Mouse (Mus musculus) heart, embryonic 12.5 days (tissue): ENCODE results near the gene Tbc1d7. TPM values are rescaled to one million over a fixed set of nuclear protein-coding genes. Genes with fewer than 3 reads are reported as not detected.

ENCODE experiments used
- ATAC-seq: fragments of 200-750 bp; cut with Nextera tagmentation; 2 replicates; pipeline ENCODE4 v1.8.0; 2017; ENCODE audit warnings: moderate TSS enrichment, moderate library complexity; ENCODE audit not compliant: insufficient number of reproducible peaks, low FRiP score
- H3K27ac ChIP-seq: fragments of 300-500 bp; sonication (generic); 2 replicates; pipeline ENCODE4 v1.5.1; 2016; ENCODE audit warnings: mild to moderate bottlenecking, moderate library complexity; ENCODE audit not compliant: poor library complexity, severe bottlenecking
- H3K27me3 ChIP-seq: fragments of 300-500 bp; sonication (generic); replicated peaks from 2 replicates; pipeline ENCODE4 v1.6.1; 2016; ENCODE audit warnings: mild to moderate bottlenecking, moderate library complexity
- H3K36me3 ChIP-seq: fragments of 300-500 bp; sonication (generic); 2 replicates; pipeline ENCODE4 v1.6.1; 2016; ENCODE audit warnings: mild to moderate bottlenecking, moderate library complexity
- H3K4me1 ChIP-seq: fragments of 300-500 bp; sonication (generic); replicated peaks from 2 replicates; pipeline ENCODE4 v1.6.1; 2016; ENCODE audit warnings: mild to moderate bottlenecking
- H3K4me2 ChIP-seq: fragments of 300-500 bp; sonication (generic); 2 replicates; pipeline ENCODE4 v1.6.1; 2016; ENCODE audit warnings: mild to moderate bottlenecking, moderate library complexity
- H3K4me3 ChIP-seq: fragments of 300-500 bp; sonication (generic); 2 replicates; pipeline ENCODE4 v1.5.1; 2016; ENCODE audit warnings: mild to moderate bottlenecking
- H3K9ac ChIP-seq: fragments of 300-500 bp; sonication (generic); 2 replicates; pipeline ENCODE4 v1.6.1; 2016; ENCODE audit warnings: mild to moderate bottlenecking, moderate library complexity
- H3K9me3 ChIP-seq: fragments of 300-500 bp; sonication (generic); replicated peaks from 2 replicates; pipeline ENCODE4 v1.6.1; 2016; ENCODE audit warnings: mild to moderate bottlenecking, moderate library complexity
- WGBS: fragments of 180-500 bp; shearing (Covaris S2); methylation state at CpG from one replicate; pipeline ENCODE4 v1.1.7; 2016; 5-methylcytosine and 5-hydroxymethylcytosine counted together
- polyA plus RNA-seq: library from polyadenylated mRNA; unstranded; fragments of >200 nt; fragmentation: Nextera tagmentation; extraction: Ambion mirVana; gene quantifications from 2 replicates; pipeline ENCODE4 v1.2.1, GENCODE M21; 2016

Gene Tbc1d7
- polyA plus RNA-seq, 1 experiment from 2014 or later, result 52.3 TPM

GRCm38 (mm10) chr13:43133400-43133799 is 37.9 kb downstream of the Tbc1d7 start:
- 24% methylated on average over 7 of the region's 7 CpGs for WGBS
- peaks cover 45% of the 10 kb centered on the region for H3K4me1 ChIP-seq
- no peaks in the 10 kb centered on the region for H3K36me3 ChIP-seq
- no peaks in the 10 kb centered on the region for H3K27me3 ChIP-seq
- H3K27ac ChIP-seq, result peak overlapping the region; percentile 93
- H3K4me2 ChIP-seq, result no peak overlapping the region
- peak; percentile 20; the same call in 1 of the 2 replicates for ATAC-seq
- H3K9me3 ChIP-seq, result no peaks in the 10 kb centered on the region
- no peak overlapping the region for H3K9ac ChIP-seq
- no peak overlapping the region for H3K4me3 ChIP-seq

DNA sequence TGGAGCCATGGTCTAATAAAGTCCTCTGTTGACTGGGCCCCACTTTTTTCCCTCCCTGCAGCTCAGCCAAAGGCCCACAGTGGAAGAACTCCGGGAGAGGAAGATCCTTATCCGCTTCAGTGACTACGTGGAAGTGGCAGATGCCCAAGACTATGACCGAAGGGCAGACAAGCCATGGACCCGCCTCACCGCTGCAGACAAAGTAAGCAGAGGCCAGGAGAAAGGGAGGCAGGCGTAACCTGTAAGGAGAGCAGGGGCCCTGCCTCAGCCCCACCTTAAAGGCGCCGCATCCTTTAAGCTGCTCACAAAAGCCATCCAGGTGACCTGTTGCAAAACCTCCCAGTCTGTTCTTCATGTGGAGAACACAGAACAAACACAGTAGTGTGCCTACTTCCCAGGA is 38.4 kb downstream of the Tbc1d7 start:
- Histone ChIP-seq H3K9ac (no peak overlapping the region), H3K9me3 (no peaks in the 10 kb centered on the region), H3K4me3 (no peak overlapping the region), H3K36me3 (no peaks in the 10 kb centered on the region), H3K27me3 (no peaks in the 10 kb centered on the region), H3K27ac (peak overlapping the region; percentile 93), H3K4me1 (peaks cover 45% of the 10 kb centered on the region), H3K4me2 (no peak overlapping the region)
- WGBS, result 65% methylated on average over 9 of the region's 9 CpGs
- no peak for ATAC-seq

DNA sequence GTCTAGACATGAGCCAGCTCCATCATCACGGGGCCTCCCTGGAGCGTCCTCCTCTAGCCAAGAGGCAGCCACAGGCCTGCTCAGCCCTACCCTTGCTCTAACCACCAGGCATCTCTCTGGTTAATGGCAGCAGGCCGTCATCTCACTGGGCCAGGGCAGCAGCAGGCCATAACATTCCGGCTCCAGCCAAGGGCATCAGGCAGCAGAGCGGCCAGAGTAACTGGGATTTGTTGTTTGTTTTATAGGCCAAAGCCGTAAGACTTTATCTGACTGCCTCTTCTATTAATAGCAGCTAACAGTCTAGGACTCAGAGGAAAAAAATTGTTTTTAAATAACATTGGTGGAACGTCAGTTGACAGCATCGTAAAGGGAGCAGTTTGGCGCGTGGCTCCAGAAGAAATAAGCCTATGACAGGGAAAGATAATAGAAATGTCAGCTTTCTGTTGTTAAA is 39.5 kb downstream of the Tbc1d7 start:
- H3K36me3 ChIP-seq, result no peaks in the 10 kb centered on the region
- H3K27me3 ChIP-seq, result no peaks in the 10 kb centered on the region
- 16% methylated on average over 10 of the region's 10 CpGs for WGBS
- no peak overlapping the region; the same call in 1 of the 2 replicates for H3K9ac ChIP-seq
- H3K4me3 ChIP-seq, result no peak overlapping the region
- no peaks in the 10 kb centered on the region for H3K9me3 ChIP-seq
- H3K4me2 ChIP-seq, result no peak overlapping the region
- peaks cover 45% of the 10 kb centered on the region for H3K4me1 ChIP-seq
- ATAC-seq, result no peak
- H3K27ac ChIP-seq, result peak overlapping the region; percentile 93

DNA sequence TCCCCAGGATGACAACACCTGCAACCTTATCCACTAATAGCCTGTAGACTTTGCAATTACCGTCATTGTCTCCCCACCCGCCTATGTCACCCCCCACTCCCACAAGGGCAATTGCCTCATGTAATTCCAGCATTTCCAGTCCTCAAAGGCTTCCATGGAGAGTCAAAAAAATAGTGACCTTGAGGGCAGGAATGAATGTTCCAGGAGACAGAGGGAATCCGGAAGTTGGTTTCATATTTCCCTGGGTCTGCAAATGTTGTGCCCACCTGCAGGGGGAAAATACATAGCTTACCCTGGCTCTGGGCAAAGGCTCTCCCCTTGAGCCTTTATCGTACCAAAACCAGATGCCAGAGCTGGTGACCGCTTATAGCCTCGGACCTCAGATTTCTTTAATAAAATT is 41.1 kb downstream of the Tbc1d7 start:
- Histone ChIP-seq H3K4me2 (no peak overlapping the region), H3K27me3 (no peaks in the 10 kb centered on the region), H3K9ac (no peak overlapping the region), H3K4me3 (no peak overlapping the region), H3K27ac (no peak overlapping the region), H3K9me3 (no peaks in the 10 kb centered on the region), H3K36me3 (no peaks in the 10 kb centered on the region), H3K4me1 (peaks cover 45% of the 10 kb centered on the region)
- WGBS, result 76% methylated on average over 6 of the region's 6 CpGs
- ATAC-seq, result no peak

- no peak overlapping the region for H3K4me3 ChIP-seq
- no peaks in the 10 kb centered on the region for H3K9me3 ChIP-seq
- no peaks in the 10 kb centered on the region for H3K36me3 ChIP-seq
- no peak overlapping the region for H3K4me2 ChIP-seq
- no peak for ATAC-seq
- peaks cover 20% of the 10 kb centered on the region for H3K4me1 ChIP-seq
- H3K27me3 ChIP-seq, result no peaks in the 10 kb centered on the region
- no peak overlapping the region for H3K27ac ChIP-seq
- 41% methylated on average over 4 of the region's 4 CpGs for WGBS
- no peak overlapping the region for H3K9ac ChIP-seq
These were observed 46.6 kb downstream of the Tbc1d7 start for GRCm38 (mm10) chr13:43124683-43125074.

GRCm38 (mm10) chr13:43123895-43124682 is 47.2 kb downstream of the Tbc1d7 start:
- Histone ChIP-seq H3K27ac (no peak overlapping the region), H3K4me2 (no peak overlapping the region)

GRCm38 (mm10) chr13:43122306-43123070 is 48.8 kb downstream of the Tbc1d7 start:
- ATAC-seq, result no peak
- Histone ChIP-seq H3K36me3 (no peaks in the 10 kb centered on the region), H3K9ac (no peak overlapping the region), H3K4me1 (peaks cover 20% of the 10 kb centered on the region), H3K27me3 (no peaks in the 10 kb centered on the region), H3K9me3 (no peaks in the 10 kb centered on the region), H3K4me2 (no peak overlapping the region), H3K27ac (no peak overlapping the region), H3K4me3 (no peak overlapping the region)
- WGBS, result 73% methylated on average over 16 of the region's 16 CpGs

More at GRCm38 (mm10) chr13:43123895-43124682, 47.2 kb downstream of the Tbc1d7 start:
- Histone ChIP-seq H3K9ac (0 out of 2 replicates have a peak overlapping the region, but pooled peaks have one; percentile 35), H3K27me3 (no peaks in the 10 kb centered on the region), H3K4me1 (peaks cover 20% of the 10 kb centered on the region), H3K4me3 (no peak overlapping the region), H3K36me3 (no peaks in the 10 kb centered on the region), H3K9me3 (no peaks in the 10 kb centered on the region)
- ATAC-seq, result no peak
- WGBS, result 49% methylated on average over 17 of the region's 17 CpGs

DNA sequence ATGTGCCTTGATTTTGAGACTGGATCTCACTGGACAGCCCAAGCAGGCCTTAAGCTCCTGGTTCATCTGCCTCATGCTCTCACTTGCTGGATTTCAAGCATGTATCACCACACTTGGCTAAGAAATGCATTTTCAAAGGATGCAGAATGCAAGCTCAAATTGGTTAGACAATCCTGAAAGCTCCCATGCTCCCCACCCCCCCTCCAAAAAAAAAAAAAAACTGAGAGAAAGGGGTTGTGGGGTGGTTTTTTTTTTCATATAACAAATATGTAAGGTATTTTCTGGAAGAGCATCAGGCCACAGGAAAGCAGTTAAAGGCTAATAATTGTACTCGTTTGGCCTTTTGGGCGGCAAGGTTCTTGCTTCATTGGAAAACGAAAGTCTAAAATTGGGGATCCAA is 58.2 kb downstream of the Tbc1d7 start:
- Histone ChIP-seq H3K9ac (no peak overlapping the region), H3K27me3 (no peaks in the 10 kb centered on the region), H3K36me3 (no peaks in the 10 kb centered on the region), H3K4me1 (no peaks in the 10 kb centered on the region; the same call in none of the 2 replicates), H3K4me2 (no peak overlapping the region), H3K9me3 (peaks cover 9% of the 10 kb centered on the region), H3K4me3 (no peak overlapping the region), H3K27ac (no peak overlapping the region)
- no peak for ATAC-seq
- 91% methylated on average over 3 of the region's 3 CpGs for WGBS

DNA sequence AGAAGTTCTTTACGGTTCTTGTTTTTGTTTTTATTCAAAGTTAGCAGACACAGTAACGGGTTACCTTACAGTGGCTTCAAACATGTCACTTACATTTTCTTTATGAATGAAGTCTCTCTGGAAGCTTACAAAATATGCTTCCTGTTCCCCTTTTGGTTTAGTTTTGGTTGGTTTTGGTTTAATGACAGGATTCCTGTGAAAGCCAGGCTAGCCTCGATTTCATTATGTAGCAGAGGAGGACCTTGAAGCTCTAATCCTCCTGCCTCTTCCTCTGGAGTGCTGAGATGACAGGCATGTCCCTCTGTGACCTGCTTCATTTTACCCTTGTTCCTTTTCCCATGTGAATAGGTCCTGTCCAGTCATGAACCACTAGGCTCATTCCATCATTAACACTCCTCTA is 58.6 kb downstream of the Tbc1d7 start:
- WGBS, result 77% methylated on average over 3 of the region's 3 CpGs
- Histone ChIP-seq H3K9ac (no peak overlapping the region), H3K27me3 (no peaks in the 10 kb centered on the region)

DNA sequence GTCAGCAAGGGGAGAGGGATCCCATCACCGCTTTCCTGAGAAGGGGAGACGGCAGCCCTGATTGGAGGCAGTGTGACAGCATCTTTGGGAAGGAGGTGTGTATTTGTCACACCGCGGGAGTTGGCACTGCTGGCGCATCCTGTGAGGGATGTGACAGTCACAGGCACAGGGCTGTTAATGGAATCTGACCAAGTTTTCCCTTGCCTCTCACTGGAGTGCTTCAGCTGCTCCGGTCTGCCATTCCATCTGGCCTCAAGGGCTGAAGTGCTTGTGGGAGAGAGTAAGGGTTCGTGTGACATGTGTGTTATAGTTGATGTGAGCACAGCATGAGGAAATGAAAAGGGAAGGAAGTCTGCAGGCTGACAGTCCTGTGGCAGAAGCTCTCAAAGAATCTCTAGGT is 59.0 kb downstream of the Tbc1d7 start:
- WGBS, result 67% methylated on average over 7 of the region's 7 CpGs
- no peak overlapping the region for H3K27ac ChIP-seq
- H3K4me1 ChIP-seq, result no peaks in the 10 kb centered on the region; the same call in none of the 2 replicates
- no peaks in the 10 kb centered on the region for H3K36me3 ChIP-seq
- peaks cover 9% of the 10 kb centered on the region for H3K9me3 ChIP-seq
- ATAC-seq, result no peak
- H3K9ac ChIP-seq, result no peak overlapping the region
- no peaks in the 10 kb centered on the region for H3K27me3 ChIP-seq
- no peak overlapping the region for H3K4me2 ChIP-seq
- H3K4me3 ChIP-seq, result no peak overlapping the region

More for the DNA sequence above, 58.6 kb downstream of the Tbc1d7 start:
- Histone ChIP-seq H3K9me3 (peaks cover 9% of the 10 kb centered on the region), H3K4me2 (no peak overlapping the region), H3K4me3 (no peak overlapping the region), H3K27ac (no peak overlapping the region), H3K4me1 (no peaks in the 10 kb centered on the region; the same call in none of the 2 replicates), H3K36me3 (no peaks in the 10 kb centered on the region)
- no peak for ATAC-seq

DNA sequence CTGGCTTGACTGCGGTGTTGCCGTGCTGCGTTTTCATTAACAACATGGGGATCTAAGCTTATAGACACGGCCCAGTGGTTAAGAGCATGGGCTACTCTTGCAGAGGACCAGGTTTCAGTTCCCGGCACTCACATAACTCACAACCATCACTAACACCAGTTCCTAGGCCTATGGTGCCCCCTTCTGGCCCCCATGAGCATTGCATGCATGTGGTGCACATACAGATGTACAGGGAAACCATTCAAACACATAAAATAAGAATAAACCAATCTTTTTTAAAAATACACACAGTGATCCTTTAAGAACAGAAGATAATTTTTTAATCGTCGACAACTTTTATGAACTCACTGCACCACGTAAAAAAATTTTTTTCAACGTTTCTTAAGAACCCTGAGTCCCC is 66.8 kb downstream of the Tbc1d7 start:
- H3K4me1 ChIP-seq, result peaks cover 34% of the 10 kb centered on the region
- H3K9ac ChIP-seq, result no peak overlapping the region
- no peaks in the 10 kb centered on the region for H3K36me3 ChIP-seq
- no peaks in the 10 kb centered on the region for H3K27me3 ChIP-seq
- peaks cover 4% of the 10 kb centered on the region for H3K9me3 ChIP-seq
- H3K4me2 ChIP-seq, result no peak overlapping the region
- ATAC-seq, result no peak
- H3K27ac ChIP-seq, result no peak overlapping the region
- no peak overlapping the region for H3K4me3 ChIP-seq
- WGBS, result 94% methylated on average over 9 of the region's 9 CpGs
